Mouse (Mus musculus): ENCODE measurements around the gene Ppp2ca.
A peak's percentile ranks its signal among the peaks of the same experiment; 100 is the strongest.

- peak; percentile 66; the same call in 1 of the 2 replicates for TF ChIP-seq CTCF (IDR thresholded peaks at IDR 0.05; ENCODE audit: extremely low read depth, insufficient read depth, insufficient read length, insufficient replicate concordance)
- no peak for TF ChIP-seq POLR2A (IDR thresholded peaks at IDR 0.05; ENCODE audit: low read depth, low read length)
Measured at GRCm38 (mm10) chr11:52064398-52064797, 34.1 kb upstream of the Ppp2ca start.
